Mouse (Mus musculus): Measurements from ENCODE around the gene Ehd4.

DNA sequence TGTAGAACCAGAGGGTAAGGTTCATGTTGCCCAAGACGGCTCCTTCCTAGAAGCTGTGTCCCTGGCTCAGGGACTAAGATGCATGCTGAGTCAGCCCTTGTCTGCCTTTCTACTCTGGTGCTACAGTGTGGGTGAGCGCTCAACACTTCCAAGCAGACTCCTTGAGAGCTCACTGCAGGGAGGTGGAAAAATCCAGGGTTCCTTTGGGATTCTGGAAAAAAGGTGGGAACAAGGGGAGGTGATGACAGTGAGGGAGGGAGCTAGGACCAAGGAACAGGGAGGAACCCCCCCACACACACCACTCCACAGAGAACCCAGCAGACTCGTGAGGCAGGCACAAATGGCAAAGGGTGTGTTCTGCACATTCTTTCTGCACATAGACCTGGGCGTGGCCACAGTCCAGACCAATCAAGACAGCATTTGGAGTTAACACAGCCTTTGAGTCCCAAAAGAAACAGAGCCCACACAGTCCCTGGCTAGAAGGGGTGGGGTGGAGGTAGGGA lies 110.3 kb downstream of the Ehd4 start:
- no peak for TF ChIP-seq CTCF (conservative IDR thresholded peaks at IDR 0.05; ENCODE audit: low read length)
- TF ChIP-seq POU5F1 (IDR thresholded peaks at IDR 0.05; ENCODE audit: borderline replicate concordance, low read length) = no peak
- no peak for TF ChIP-seq NANOG (IDR thresholded peaks at IDR 0.05; ENCODE audit: borderline replicate concordance, low read length)

All from E14TG2a.4 (cell line).